Mouse (Mus musculus) liver, adult 2 months (tissue): ENCODE measurements around the gene Ercc6l. TPM values are rescaled to one million over a fixed set of nuclear protein-coding genes. Genes with fewer than 3 reads are reported as not detected.
"Not testable (repeated sequence)": the region's sequence is repeated elsewhere in the genome, so short reads cannot be mapped to it uniquely, and the experiment has no call there.

Experiments
- DNase-seq: peaks from one replicate; pipeline ENCODE4 v3.0.0-alpha.2; 2011; ENCODE audit warnings: low read depth, low spot score; ENCODE audit errors: extremely low read depth
- H3K27ac ChIP-seq: fragments of 200-500 bp; replicated peaks from 2 replicates; pipeline ENCODE4 v1.5.1; 2012; ENCODE audit warnings: low read depth, mild to moderate bottlenecking, control low read depth, inconsistent platforms, low read length; ENCODE audit not compliant: insufficient read depth
- H3K27me3 ChIP-seq: fragments of 200-500 bp; 2 replicates; pipeline ENCODE4 v1.6.1; 2012; ENCODE audit warnings: mild to moderate bottlenecking, moderate library complexity, low read length, inconsistent platforms; ENCODE audit not compliant: control insufficient read depth, insufficient read depth
- H3K36me3 ChIP-seq: fragments of 200-500 bp; 2 replicates; pipeline ENCODE4 v1.6.1; 2012; ENCODE audit warnings: low read length, inconsistent platforms; ENCODE audit not compliant: control insufficient read depth, insufficient read depth
- H3K4me1 ChIP-seq: fragments of 200-500 bp; 2 replicates; pipeline ENCODE4 v1.6.1; 2011; ENCODE audit warnings: low read length; ENCODE audit not compliant: control insufficient read depth, insufficient read depth
- H3K4me3 ChIP-seq: fragments of 200-500 bp; 2 replicates; pipeline ENCODE4 v1.5.1; 2011; ENCODE audit warnings: low read depth, mild to moderate bottlenecking, control low read depth, low read length, moderate library complexity; ENCODE audit not compliant: insufficient read depth
- H3K79me2 ChIP-seq: fragments of 200-500 bp; 2 replicates; pipeline ENCODE4 v1.6.1; 2012; ENCODE audit warnings: inconsistent platforms, mild to moderate bottlenecking, low read length, moderate library complexity; ENCODE audit not compliant: control insufficient read depth, insufficient read depth
- H3K9ac ChIP-seq: fragments of 200-500 bp; 2 replicates; pipeline ENCODE4 v1.6.1; 2012; ENCODE audit warnings: low read depth, mild to moderate bottlenecking, control low read depth, inconsistent platforms, low read length
- CTCF ChIP-seq: fragments of 200-500 bp; IDR thresholded peaks from 2 replicates; pipeline ENCODE4 v1.5.1; 2011; ENCODE audit warnings: low read depth, low read length, control low read depth
- POLR2A ChIP-seq: fragments of 200-500 bp; IDR thresholded peaks from 2 replicates; pipeline ENCODE4 v1.6.1; 2011; ENCODE audit warnings: low read length, control low read depth; ENCODE audit not compliant: insufficient read depth; ENCODE audit errors: extremely low read depth
- WGBS: fragments of 180-500 bp; shearing (Covaris S2); methylation state at CpG from one replicate; pipeline ENCODE4 v1.1.7; 2018; 5-methylcytosine and 5-hydroxymethylcytosine counted together
- polyA plus RNA-seq: library from polyadenylated mRNA; depleted of rRNA; stranded (reverse); fragments of >200 nt; gene quantifications from 2 replicates; pipeline ENCODE4 v1.2.3, GENCODE M21; 2012
- total RNA-seq: library from RNA; depleted of rRNA; stranded (reverse); fragments of >200 nt; gene quantifications from 2 replicates; pipeline ENCODE4 v1.2.3, GENCODE M21; 2014

The Ercc6l gene
- total and polyA plus RNA-seq, 2 experiments, result 0.06 to 0.28 TPM

GRCm38 (mm10) chrX:102141157-102141556 is 15.7 kb downstream of the Ercc6l start:
- TF ChIP-seq CTCF (no peak), POLR2A (no peak)
- Histone ChIP-seq H3K9ac (no peak overlapping the region), H3K27ac (no peak overlapping the region), H3K4me1 (no peaks in the 10 kb centered on the region), H3K36me3 (no peaks in the 10 kb centered on the region), H3K27me3 (no peaks in the 10 kb centered on the region), H3K4me3 (no peak overlapping the region), H3K79me2 (no peaks in the 10 kb centered on the region)
- DNase-seq, result no peak
- 7% methylated on average over 1 of the region's 1 CpGs for WGBS

GRCm38 (mm10) chrX:102121321-102121720 is 35.6 kb downstream of the Ercc6l start:
- H3K27ac ChIP-seq, result no peak overlapping the region
- no peak overlapping the region for H3K9ac ChIP-seq
- no peak for TF ChIP-seq POLR2A
- TF ChIP-seq CTCF, result no peak
- H3K79me2 ChIP-seq, result no peaks in the 10 kb centered on the region; the same call in 1 of the 2 replicates
- no peak for DNase-seq
- WGBS, result 77% methylated on average over 2 of the region's 2 CpGs
- H3K4me3 ChIP-seq, result no peak overlapping the region
- no peaks in the 10 kb centered on the region for H3K27me3 ChIP-seq
- H3K36me3 ChIP-seq, result peaks cover 3% of the 10 kb centered on the region
- H3K4me1 ChIP-seq, result peaks cover 4% of the 10 kb centered on the region

- peak within 1 kb of the TSS; percentile 82 for H3K9ac ChIP-seq
- peaks cover 4% of the 10 kb centered on the region for H3K4me1 ChIP-seq
- H3K27ac ChIP-seq, result peak within 1 kb of the TSS; percentile 18
- DNase-seq, result peak; percentile 96
- H3K27me3 ChIP-seq, result no peaks in the 10 kb centered on the region
- H3K79me2 ChIP-seq, result no peaks in the 10 kb centered on the region; the same call in 1 of the 2 replicates
- H3K36me3 ChIP-seq, result peaks cover 3% of the 10 kb centered on the region; the same call in 1 of the 2 replicates
- peak within 1 kb of the TSS; percentile 98 for H3K4me3 ChIP-seq
- no peak for TF ChIP-seq POLR2A
- TF ChIP-seq CTCF, result no peak
- WGBS, result under 1% methylated on average over 30 of the region's 30 CpGs
Observed at GRCm38 (mm10) chrX:102119042-102119864, 37.6 kb downstream of the Ercc6l start, which contains the start of gene Pin4. Gene Pin4, plus strand, starts transcription at chrX:102119447.

GRCm38 (mm10) chrX:102115676-102116075 is 41.2 kb downstream of the Ercc6l start:
- WGBS, result 59% methylated on average over 4 of the region's 4 CpGs
- DNase-seq, result no peak
- H3K4me1 ChIP-seq, result peaks cover 4% of the 10 kb centered on the region
- TF ChIP-seq CTCF, result no peak
- no peak for TF ChIP-seq POLR2A
- H3K36me3 ChIP-seq, result no peaks in the 10 kb centered on the region
- no peak overlapping the region for H3K4me3 ChIP-seq
- no peak overlapping the region for H3K27ac ChIP-seq
- H3K27me3 ChIP-seq, result no peaks in the 10 kb centered on the region
- H3K79me2 ChIP-seq, result no peaks in the 10 kb centered on the region; the same call in 1 of the 2 replicates
- H3K9ac ChIP-seq, result no peak overlapping the region

- not testable (repeated sequence) for H3K79me2 ChIP-seq, H3K9ac ChIP-seq
- WGBS, result 75% methylated on average over 5 of the region's 5 CpGs
Observed at GRCm38 (mm10) chrX:102109349-102109748, 47.5 kb downstream of the Ercc6l start.

GRCm38 (mm10) chrX:102103830-102104229 is 53.1 kb downstream of the Ercc6l start:
- H3K27me3 ChIP-seq, H3K36me3 ChIP-seq, H3K4me1 ChIP-seq, DNase-seq, H3K4me3 ChIP-seq, H3K9ac ChIP-seq, H3K79me2 ChIP-seq, H3K27ac ChIP-seq: not testable (repeated sequence)
- WGBS, result 83% methylated on average over 2 of the region's 2 CpGs

More at GRCm38 (mm10) chrX:102109349-102109748, 47.5 kb downstream of the Ercc6l start:
- H3K36me3 ChIP-seq, H3K27me3 ChIP-seq, H3K4me1 ChIP-seq, DNase-seq, H3K27ac ChIP-seq, H3K4me3 ChIP-seq: not testable (repeated sequence)
